Mouse (Mus musculus) CH12.LX (cell line): ENCODE measurements around the gene Gnb2. TPM values are rescaled to one million over a fixed set of nuclear protein-coding genes. Genes with fewer than 3 reads are reported as not detected.

Experiments used
- DNase-seq: peaks from one replicate; pipeline ENCODE4 v3.0.0-alpha.2; 2013; ENCODE audit errors: extremely low read depth
- H3K27ac ChIP-seq: 2 replicates; pipeline ENCODE4 v1.5.1; 2012; ENCODE audit warnings: low read depth, mild to moderate bottlenecking, control low read depth, moderate library complexity; ENCODE audit not compliant: insufficient read depth
- H3K27me3 ChIP-seq: replicated peaks from 2 replicates; pipeline ENCODE3; 2012; ENCODE audit warnings: inconsistent platforms
- H3K36me3 ChIP-seq, 2 experiments: replicated peaks in 1 of 2; 2 replicates each; pipeline versions ENCODE3 to v1.6.1; 2012; ENCODE audit warnings: inconsistent platforms in 1 of 2, low read length in 1 of 2, mild to moderate bottlenecking in 1 of 2, mixed read lengths in 1 of 2, moderate library complexity in 1 of 2; ENCODE audit not compliant: control insufficient read depth in 1 of 2, insufficient read depth in 1 of 2
- H3K4me1 ChIP-seq, 2 experiments: 2 replicates each; pipeline ENCODE4 v1.6.1; 2012; ENCODE audit warnings: inconsistent platforms in 1 of 2, moderate library complexity in 1 of 2; ENCODE audit not compliant: insufficient read depth in 2 of 2, control insufficient read depth in 1 of 2
- H3K4me2 ChIP-seq: 2 replicates; pipeline ENCODE4 v1.6.1; 2012; ENCODE audit warnings: low read depth, mild to moderate bottlenecking, control low read depth; ENCODE audit not compliant: poor library complexity, insufficient read depth, severe bottlenecking
- H3K4me3 ChIP-seq, 3 experiments: fragments of 150-350 bp in 1 of 3; sonication (generic) in 1 of 3; replicated peaks in 1 of 3; 2 replicates each; pipeline versions ENCODE3 to v1.5.1; 2011 to 2012; ENCODE audit warnings: low read depth in 2 of 3, low read length in 2 of 3, mild to moderate bottlenecking in 2 of 3, moderate library complexity in 2 of 3, control low read depth in 1 of 3, improper control_type of control experiment in 1 of 3, inconsistent platforms in 1 of 3, mixed read lengths in 1 of 3; ENCODE audit not compliant: poor library complexity in 1 of 3
- H3K79me2 ChIP-seq: replicated peaks from 2 replicates; pipeline ENCODE4 v1.6.1; 2012; ENCODE audit warnings: mild to moderate bottlenecking, moderate library complexity; ENCODE audit not compliant: control insufficient read depth, poor library complexity, insufficient read depth, severe bottlenecking; ENCODE audit errors: extremely low read depth
- H3K9ac ChIP-seq: 2 replicates; pipeline ENCODE4 v1.6.1; 2012; ENCODE audit warnings: low read depth, mild to moderate bottlenecking, control low read depth, moderate library complexity; ENCODE audit not compliant: insufficient read depth
- H3K9me3 ChIP-seq: replicated peaks from 2 replicates; pipeline ENCODE3; 2012; ENCODE audit warnings: low read length, inconsistent platforms, mixed read lengths
- CHD1 ChIP-seq: IDR thresholded peaks from 2 replicates; pipeline ENCODE4 v1.6.1; 2012; ENCODE audit warnings: low read depth, low read length, improper control_type of control experiment, inconsistent platforms
- CHD2 ChIP-seq: IDR thresholded peaks from 2 replicates; pipeline ENCODE4 v1.6.1; 2011; ENCODE audit warnings: low read length, improper control_type of control experiment
- CTCF ChIP-seq, 2 experiments: IDR thresholded peaks in 1 of 2; conservative IDR thresholded peaks in 1 of 2; 2 replicates each; pipeline ENCODE4 v1.5.1; 2011 to 2012; ENCODE audit warnings: low read depth in 2 of 2, low read length in 2 of 2, improper control_type of control experiment in 1 of 2, inconsistent platforms in 1 of 2, mild to moderate bottlenecking in 1 of 2, moderate library complexity in 1 of 2
- ELF1 ChIP-seq: IDR thresholded peaks from 2 replicates; pipeline ENCODE4 v1.6.1; 2014; ENCODE audit warnings: low read depth, mild to moderate bottlenecking, inconsistent platforms, low read length, improper control_type of control experiment
- HCFC1 ChIP-seq: IDR thresholded peaks from 2 replicates; pipeline ENCODE4 v1.6.1; 2012; ENCODE audit warnings: low read depth, mild to moderate bottlenecking, inconsistent platforms, low read length, improper control_type of control experiment
- IRF4 ChIP-seq: IDR thresholded peaks from 2 replicates; pipeline ENCODE4 v1.6.1; 2014; ENCODE audit warnings: low read depth, mild to moderate bottlenecking, inconsistent platforms, low read length, improper control_type of control experiment
- JUN ChIP-seq: IDR thresholded peaks from 2 replicates; pipeline ENCODE4 v1.6.1; 2011; ENCODE audit warnings: low read depth, mild to moderate bottlenecking, low read length, improper control_type of control experiment, moderate library complexity; ENCODE audit not compliant: insufficient read depth
- KAT2A ChIP-seq: IDR thresholded peaks from 2 replicates; pipeline ENCODE4 v1.6.1; 2012; ENCODE audit warnings: low read length, improper control_type of control experiment, inconsistent platforms; ENCODE audit not compliant: insufficient replicate concordance
- MAFK ChIP-seq: IDR thresholded peaks from 2 replicates; pipeline ENCODE4 v1.6.1; 2011; ENCODE audit warnings: low read length, improper control_type of control experiment; ENCODE audit not compliant: insufficient replicate concordance
- MAX ChIP-seq: IDR thresholded peaks from 2 replicates; pipeline ENCODE4 v1.6.1; 2011; ENCODE audit warnings: low read length, improper control_type of control experiment
- MYC ChIP-seq: IDR thresholded peaks from 2 replicates; pipeline ENCODE4 v1.6.1; 2011; ENCODE audit warnings: low read depth, mild to moderate bottlenecking, improper control_type of control experiment, low read length
- POLR2A ChIP-seq: IDR thresholded peaks from 2 replicates; pipeline ENCODE4 v1.6.1; 2011; ENCODE audit warnings: low read depth, mild to moderate bottlenecking, improper control_type of control experiment, low read length
- POLR2AphosphoS2 ChIP-seq: IDR thresholded peaks from 2 replicates; pipeline ENCODE4 v1.6.1; 2011; ENCODE audit warnings: low read depth, low read length, improper control_type of control experiment
- RCOR1 ChIP-seq: conservative IDR thresholded peaks from 2 replicates; pipeline ENCODE4 v1.6.1; 2012; ENCODE audit warnings: low read depth, mild to moderate bottlenecking, inconsistent platforms, low read length, improper control_type of control experiment
- SIN3A ChIP-seq: IDR thresholded peaks from 2 replicates; pipeline ENCODE4 v1.6.1; 2012; ENCODE audit warnings: low read length, improper control_type of control experiment, inconsistent platforms
- SMC3 ChIP-seq: IDR thresholded peaks from 2 replicates; pipeline ENCODE4 v1.6.1; 2011; ENCODE audit warnings: low read depth, low read length, improper control_type of control experiment
- TBP ChIP-seq: conservative IDR thresholded peaks from 2 replicates; pipeline ENCODE4 v1.6.1; 2011; ENCODE audit warnings: low read depth, low read length, improper control_type of control experiment
- UBTF ChIP-seq: IDR thresholded peaks from 2 replicates; pipeline ENCODE4 v1.6.1; 2012; ENCODE audit warnings: low read depth, mild to moderate bottlenecking, inconsistent platforms, low read length, improper control_type of control experiment, moderate library complexity
- USF1 ChIP-seq: IDR thresholded peaks from 2 replicates; pipeline ENCODE4 v1.6.1; 2014; ENCODE audit warnings: low read depth, mild to moderate bottlenecking, inconsistent platforms, low read length, improper control_type of control experiment
- ZMIZ1 ChIP-seq: IDR thresholded peaks from 2 replicates; pipeline ENCODE4 v1.6.1; 2012; ENCODE audit warnings: low read depth, mild to moderate bottlenecking, inconsistent platforms, low read length, improper control_type of control experiment
- dilution Hi-C: fragments of 300-500 bp; cut with MboI; formaldehyde crosslinking; loops from 2 replicates; pipeline ENCODE4 v1.14.3; 2020; ENCODE audit warnings: low sequenced_read_pairs; ENCODE audit not compliant: extremely low pct_unique_long_range_greater_than_20kb, extremely low pct_ligation_motif_present
- in situ Hi-C: fragments of 300-500 bp; cut with MboI; formaldehyde crosslinking; loops from 3 replicates; pipeline ENCODE4 v1.14.3; 2019; ENCODE audit warnings: low sequenced_read_pairs, low pct_ligation_motif_present, low pct_unique_long_range_greater_than_20kb, mixed read lengths
- polyA plus RNA-seq: library from polyadenylated mRNA; unstranded; fragments of >175 nt; gene quantifications from 2 replicates; pipeline ENCODE4 v1.2.1, GENCODE M21; 2012; ENCODE audit warnings: low read depth; ENCODE audit not compliant: insufficient read length
- total RNA-seq, 2 experiments: library from RNA; depleted of rRNA; stranded (reverse); fragments of 300-350 nt in 1 of 2; fragments of >200 nt in 1 of 2; gene quantifications; 2 replicates each; pipeline ENCODE4 v1.2.3; 2012 to 2014

The Gnb2 gene
- total and polyA plus RNA-seq, 3 experiments: 264 to 480 (median 327) TPM

- Histone ChIP-seq H3K36me3 (no peaks in the 10 kb centered on the region), H3K9ac (no peak overlapping the region), H3K79me2 (no peaks in the 10 kb centered on the region), H3K4me3 (no peak overlapping the region), H3K4me2 (no peak overlapping the region), H3K27me3 (peaks cover 10% of the 10 kb centered on the region), H3K9me3 (no peaks in the 10 kb centered on the region), H3K4me1 (peaks cover 5 to 31% of the 10 kb centered on the region in 2 experiments), H3K27ac (no peak overlapping the region)
- dilution Hi-C loops (no loop called here), in situ Hi-C loops (loop anchor here (5.0 kb wide), 1 partner anchor 34 kb away; the partner anchor contains the start of genes Epo and Gnb2)
- no peak for DNase-seq
- no peak for TF ChIP-seq MYC
- TF ChIP-seq HCFC1: no peak
- TF ChIP-seq POLR2AphosphoS2: no peak
- TF ChIP-seq SIN3A: no peak
Measured at GRCm38 (mm10) chr5:137566416-137566815, 33.1 kb upstream of the Gnb2 start.

GRCm38 (mm10) chr5:137565744-137566143 is 32.4 kb upstream of the Gnb2 start:
- no peak for TF ChIP-seq KAT2A
- TF ChIP-seq JUN: no peak
- peaks cover 5 to 24% of the 10 kb centered on the region in 2 experiments for H3K4me1 ChIP-seq
- H3K4me2 ChIP-seq: no peak overlapping the region
- no peak overlapping the region for H3K9ac ChIP-seq
- no peaks in the 10 kb centered on the region for H3K9me3 ChIP-seq
- H3K79me2 ChIP-seq: no peaks in the 10 kb centered on the region
- peaks cover 10% of the 10 kb centered on the region for H3K27me3 ChIP-seq
- in situ Hi-C loops (loop anchor here (5.0 kb wide), 1 partner anchor 33 kb away; the partner anchor contains the start of genes Epo and Gnb2), dilution Hi-C loops (no loop called here)
- H3K27ac ChIP-seq: no peak overlapping the region
- H3K36me3 ChIP-seq: no peaks in the 10 kb centered on the region
- no peak for DNase-seq
- H3K4me3 ChIP-seq: no peak overlapping the region

GRCm38 (mm10) chr5:137562965-137563364 is 29.7 kb upstream of the Gnb2 start:
- Histone ChIP-seq H3K9me3 (no peaks in the 10 kb centered on the region), H3K4me1 (peaks cover 3 to 5% of the 10 kb centered on the region in 2 experiments; a peak in 2 of 4 replicates), H3K36me3 (no peaks in the 10 kb centered on the region)
- no peak for DNase-seq
- in situ Hi-C loops: no loop called here
- TF ChIP-seq KAT2A: no peak
- TF ChIP-seq, all 38 proteins: peak for 0
- Histone ChIP-seq H3K9ac (no peak overlapping the region), H3K79me2 (no peaks in the 10 kb centered on the region), H3K27ac (no peak overlapping the region), H3K4me3 (no peak overlapping the region), H3K27me3 (peaks cover 28% of the 10 kb centered on the region), H3K4me2 (no peak overlapping the region)
- dilution Hi-C loops: no loop called here

GRCm38 (mm10) chr5:137561556-137561955 is 28.2 kb upstream of the Gnb2 start:
- no peak for DNase-seq
- H3K4me1 ChIP-seq: peaks cover 3 to 5% of the 10 kb centered on the region in 2 experiments; a peak in 2 of 4 replicates
- peaks cover 34% of the 10 kb centered on the region for H3K27me3 ChIP-seq
- no peaks in the 10 kb centered on the region for H3K9me3 ChIP-seq
- no peaks in the 10 kb centered on the region for H3K79me2 ChIP-seq
- no peak overlapping the region for H3K27ac ChIP-seq
- H3K9ac ChIP-seq: no peak overlapping the region
- no peak overlapping the region for H3K4me3 ChIP-seq
- no peaks in the 10 kb centered on the region for H3K36me3 ChIP-seq
- dilution Hi-C loops (no loop called here), in situ Hi-C loops (no loop called here)
- no peak overlapping the region for H3K4me2 ChIP-seq
- TF ChIP-seq UBTF (no peak), TBP (no peak), ELF1 (no peak), ZMIZ1 (no peak), SMC3 (no peak), POLR2A (no peak), IRF4 (no peak), MYC (no peak), MAFK (no peak), SIN3A (no peak), CHD1 (no peak), USF1 (no peak), RCOR1 (no peak), MAX (no peak), CHD2 (no peak), CTCF (conservative IDR thresholded peaks at IDR 0.05 in 1 of 2, IDR thresholded peaks at IDR 0.05 in 1 of 2; ENCODE audit: low read depth in 2 of 2, low read length in 2 of 2) (no peak)
- TF ChIP-seq, all 38 proteins: peak for 0
